Mouse (Mus musculus): Measurements from ENCODE around the gene Bckdha. TPM values are rescaled to one million over a fixed set of nuclear protein-coding genes. Genes with fewer than 3 reads are reported as not detected.
A peak's percentile ranks its signal among the peaks of the same experiment; 100 is the strongest.

The Bckdha gene
- total RNA-seq, 2 experiments from 2014 or later: 25.8 to 27.4 TPM

GRCm38 (mm10) chr7:25651281-25651680 is 7.5 kb downstream of the Bckdha start:
- ATAC-seq (replicated peaks; ENCODE audit: low FRiP score, low TSS enrichment, poor library complexity, severe bottlenecking): peak; percentile 48

GRCm38 (mm10) chr7:25649839-25650238 is 8.9 kb downstream of the Bckdha start:
- ATAC-seq (replicated peaks; ENCODE audit: low FRiP score, low TSS enrichment, poor library complexity, severe bottlenecking): peak; percentile 49

GRCm38 (mm10) chr7:25647574-25648123 is 11.1 kb downstream of the Bckdha start:
- peak; percentile 46; the same call in 1 of the 2 replicates for ATAC-seq (replicated peaks; ENCODE audit: low FRiP score, low TSS enrichment, poor library complexity, severe bottlenecking)

GRCm38 (mm10) chr7:25645074-25645473 is 13.7 kb downstream of the Bckdha start:
- no peak for ATAC-seq (replicated peaks; ENCODE audit: low FRiP score, low TSS enrichment, poor library complexity, severe bottlenecking)

- ATAC-seq (replicated peaks; ENCODE audit: low FRiP score, low TSS enrichment, poor library complexity, severe bottlenecking): no peak
Measured at GRCm38 (mm10) chr7:25644631-25645030, 14.2 kb downstream of the Bckdha start.

- no peak for ATAC-seq (replicated peaks; ENCODE audit: low FRiP score, low TSS enrichment, poor library complexity, severe bottlenecking)
Measured at GRCm38 (mm10) chr7:25644136-25644535, 14.6 kb downstream of the Bckdha start.

- no peak for ATAC-seq (replicated peaks; ENCODE audit: low FRiP score, low TSS enrichment, poor library complexity, severe bottlenecking)
Measured at GRCm38 (mm10) chr7:25639754-25640153, 19.0 kb downstream of the Bckdha start.

GRCm38 (mm10) chr7:25637099-25637498 is 21.7 kb downstream of the Bckdha start:
- no peak for ATAC-seq (replicated peaks; ENCODE audit: low FRiP score, low TSS enrichment, poor library complexity, severe bottlenecking)

GRCm38 (mm10) chr7:25636373-25636772 is 22.4 kb downstream of the Bckdha start:
- ATAC-seq (replicated peaks; ENCODE audit: low FRiP score, low TSS enrichment, poor library complexity, severe bottlenecking): 0 out of 2 replicates have a peak, but pooled peaks have one; percentile 25

GRCm38 (mm10) chr7:25632679-25633078 is 26.1 kb downstream of the Bckdha start:
- no peak for ATAC-seq (replicated peaks; ENCODE audit: low FRiP score, low TSS enrichment, poor library complexity, severe bottlenecking)

GRCm38 (mm10) chr7:25628323-25628620 is 30.5 kb downstream of the Bckdha start:
- no peak for ATAC-seq (replicated peaks; ENCODE audit: low FRiP score, low TSS enrichment, poor library complexity, severe bottlenecking)

- ATAC-seq (replicated peaks; ENCODE audit: low FRiP score, low TSS enrichment, poor library complexity, severe bottlenecking): peak; percentile 57
Measured at GRCm38 (mm10) chr7:25627431-25628322, 31.1 kb downstream of the Bckdha start.

- ATAC-seq (replicated peaks; ENCODE audit: low FRiP score, low TSS enrichment, poor library complexity, severe bottlenecking): peak; percentile 41; the same call in 1 of the 2 replicates
Measured at GRCm38 (mm10) chr7:25626509-25627430, 32.0 kb downstream of the Bckdha start, which contains the start of gene B3gnt8. TSS of gene B3gnt8 (plus strand) at chr7:25626654.

GRCm38 (mm10) chr7:25625594-25626250 is 33.1 kb downstream of the Bckdha start:
- ATAC-seq (replicated peaks; ENCODE audit: low FRiP score, low TSS enrichment, poor library complexity, severe bottlenecking): peak; percentile 15; the same call in 1 of the 2 replicates

GRCm38 (mm10) chr7:25624851-25625250 is 33.9 kb downstream of the Bckdha start:
- ATAC-seq (replicated peaks; ENCODE audit: low FRiP score, low TSS enrichment, poor library complexity, severe bottlenecking): no peak

GRCm38 (mm10) chr7:25623857-25624370 is 34.9 kb downstream of the Bckdha start:
- ATAC-seq (replicated peaks; ENCODE audit: low FRiP score, low TSS enrichment, poor library complexity, severe bottlenecking): no peak

GRCm38 (mm10) chr7:25620751-25621150 is 38.0 kb downstream of the Bckdha start:
- no peak for ATAC-seq (replicated peaks; ENCODE audit: low FRiP score, low TSS enrichment, poor library complexity, severe bottlenecking)

- no peak for ATAC-seq (replicated peaks; ENCODE audit: low FRiP score, low TSS enrichment, poor library complexity, severe bottlenecking)
Measured at GRCm38 (mm10) chr7:25620101-25620500, 38.7 kb downstream of the Bckdha start.

GRCm38 (mm10) chr7:25619722-25619991 is 39.1 kb downstream of the Bckdha start:
- ATAC-seq (replicated peaks; ENCODE audit: low FRiP score, low TSS enrichment, poor library complexity, severe bottlenecking): no peak
